Mouse (Mus musculus) kidney, embryonic 15.5 days (tissue): ENCODE results near the gene Hs3st6. TPM values are rescaled to one million over a fixed set of nuclear protein-coding genes. Genes with fewer than 3 reads are reported as not detected.
A peak's percentile ranks its signal among the peaks of the same experiment; 100 is the strongest.

Source experiments
- ATAC-seq: fragments of 200-750 bp; cut with Nextera tagmentation; replicated peaks from 2 replicates; pipeline ENCODE4 v1.8.0; 2017; ENCODE audit warnings: moderate TSS enrichment; ENCODE audit not compliant: low FRiP score
- H3K27ac ChIP-seq: fragments of 300-500 bp; sonication (generic); 2 replicates; pipeline ENCODE4 v1.5.1; 2015; ENCODE audit warnings: mild to moderate bottlenecking, inconsistent platforms
- H3K27me3 ChIP-seq: fragments of 300-500 bp; sonication (generic); 2 replicates; pipeline ENCODE4 v1.6.1; 2015; ENCODE audit warnings: inconsistent platforms
- H3K36me3 ChIP-seq: fragments of 300-500 bp; sonication (generic); 2 replicates; pipeline ENCODE4 v1.6.1; 2015; ENCODE audit warnings: inconsistent platforms
- H3K4me1 ChIP-seq: fragments of 300-500 bp; sonication (generic); 2 replicates; pipeline ENCODE4 v1.6.1; 2015; ENCODE audit warnings: inconsistent platforms
- H3K4me2 ChIP-seq: fragments of 300-500 bp; sonication (generic); 2 replicates; pipeline ENCODE4 v1.6.1; 2015; ENCODE audit warnings: moderate library complexity, mild to moderate bottlenecking, inconsistent platforms
- H3K4me3 ChIP-seq: fragments of 300-500 bp; sonication (generic); replicated peaks from 2 replicates; pipeline ENCODE4 v1.5.1; 2015; ENCODE audit warnings: mild to moderate bottlenecking, inconsistent platforms
- H3K9ac ChIP-seq: fragments of 300-500 bp; sonication (generic); 2 replicates; pipeline ENCODE4 v1.6.1; 2015; ENCODE audit warnings: mild to moderate bottlenecking, inconsistent platforms
- H3K9me3 ChIP-seq: fragments of 300-500 bp; sonication (generic); replicated peaks from 2 replicates; pipeline ENCODE4 v1.6.1; 2016; ENCODE audit warnings: inconsistent platforms
- WGBS: fragments of 180-500 bp; shearing (Covaris S2); methylation state at CpG from one replicate; pipeline ENCODE4 v1.1.7; 2015; ENCODE audit warnings: mixed read lengths; 5-methylcytosine and 5-hydroxymethylcytosine counted together
- polyA plus RNA-seq: library from polyadenylated mRNA; unstranded; fragments of >200 nt; fragmentation: Nextera tagmentation; extraction: Ambion mirVana; gene quantifications from 2 replicates; pipeline ENCODE4 v1.2.1, GENCODE M21; 2015

Gene Hs3st6
- polyA plus RNA-seq, 1 experiment from 2014 or later: 26.0 TPM

DNA sequence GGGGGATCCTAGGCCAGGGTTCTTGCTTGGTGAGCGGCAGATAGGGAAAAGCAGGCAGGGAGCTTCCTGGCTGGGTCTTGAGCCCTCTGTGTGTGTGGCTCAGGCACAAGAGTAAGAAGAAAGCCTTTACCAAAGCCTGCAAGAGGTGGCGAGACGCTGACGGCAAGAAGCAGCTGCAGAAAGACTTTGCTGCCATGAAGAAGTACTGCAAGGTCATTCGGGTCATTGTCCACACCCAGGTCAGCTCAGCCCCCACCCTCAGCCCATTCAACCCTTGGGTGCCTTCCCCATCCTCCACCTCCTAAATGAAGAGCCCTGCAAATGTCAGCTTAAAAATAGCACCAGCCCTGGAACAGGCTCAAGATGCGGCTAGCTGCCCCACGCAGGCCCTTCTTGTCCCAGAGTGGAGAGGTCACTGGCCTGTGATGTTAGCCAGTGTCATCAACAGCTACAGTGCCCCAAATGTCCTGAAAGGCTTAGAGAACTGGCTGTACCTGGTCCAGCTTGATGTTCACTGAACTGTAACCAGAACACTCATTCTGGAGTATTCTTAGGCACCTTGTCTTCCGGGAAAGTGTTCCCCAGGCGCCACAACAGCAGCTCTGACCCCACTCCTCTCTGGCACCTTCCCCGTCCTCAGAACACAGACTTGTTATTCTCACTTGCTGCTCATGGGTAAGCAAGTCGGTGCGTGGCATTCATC, 20.4 kb upstream of the Hs3st6 start:
- H3K27me3 ChIP-seq: no peaks in the 10 kb centered on the region
- H3K9me3 ChIP-seq: no peaks in the 10 kb centered on the region
- H3K9ac ChIP-seq: no peak overlapping the region
- H3K27ac ChIP-seq: no peak overlapping the region
- H3K4me1 ChIP-seq: peaks cover 13% of the 10 kb centered on the region
- WGBS: 77% methylated on average over 12 of the region's 12 CpGs
- ATAC-seq: no peak
- no peak overlapping the region for H3K4me3 ChIP-seq
- no peaks in the 10 kb centered on the region for H3K36me3 ChIP-seq
- no peak overlapping the region for H3K4me2 ChIP-seq

GRCm38 (mm10) chr17:24733434-24734050, 19.2 kb upstream of the Hs3st6 start:
- H3K4me3 ChIP-seq: no peak overlapping the region
- peaks cover 18% of the 10 kb centered on the region for H3K4me1 ChIP-seq
- 87% methylated on average over 21 of the region's 21 CpGs for WGBS
- H3K27me3 ChIP-seq: no peaks in the 10 kb centered on the region
- H3K9ac ChIP-seq: no peak overlapping the region
- no peak overlapping the region for H3K4me2 ChIP-seq
- no peak for ATAC-seq
- H3K9me3 ChIP-seq: no peaks in the 10 kb centered on the region
- no peak overlapping the region for H3K27ac ChIP-seq
- no peaks in the 10 kb centered on the region for H3K36me3 ChIP-seq

GRCm38 (mm10) chr17:24734513-24734912, 18.3 kb upstream of the Hs3st6 start:
- H3K36me3 ChIP-seq: peaks cover 2% of the 10 kb centered on the region; the same call in 1 of the 2 replicates
- no peak for ATAC-seq
- peaks cover 18% of the 10 kb centered on the region for H3K4me1 ChIP-seq
- H3K9ac ChIP-seq: no peak overlapping the region
- 87% methylated on average over 1 of the region's 1 CpGs for WGBS
- no peak overlapping the region for H3K4me3 ChIP-seq
- no peaks in the 10 kb centered on the region for H3K9me3 ChIP-seq
- H3K27ac ChIP-seq: no peak overlapping the region
- no peak overlapping the region for H3K4me2 ChIP-seq
- H3K27me3 ChIP-seq: no peaks in the 10 kb centered on the region

DNA sequence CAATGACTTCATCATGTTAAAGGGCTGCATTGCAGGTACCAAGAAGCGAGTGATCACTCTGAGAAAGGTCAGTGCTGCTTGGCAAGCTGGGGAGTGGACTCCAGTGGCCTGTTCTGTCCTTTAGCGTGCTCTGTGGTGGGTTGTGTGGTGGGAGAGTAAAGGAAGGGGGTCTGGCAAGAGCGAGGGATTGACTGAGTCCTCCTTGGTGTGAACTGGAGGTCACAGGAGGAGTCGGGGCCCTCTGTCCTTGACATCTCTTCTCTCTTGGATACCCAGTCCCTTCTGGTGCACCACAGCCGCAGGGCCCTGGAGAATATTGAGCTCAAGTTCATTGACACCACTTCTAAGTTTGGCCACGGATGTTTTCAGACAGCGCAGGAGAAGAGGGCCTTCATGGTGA, 17.3 kb upstream of the Hs3st6 start:
- Histone ChIP-seq H3K27ac (peak overlapping the region; percentile 71), H3K9me3 (no peaks in the 10 kb centered on the region), H3K4me1 (peaks cover 18% of the 10 kb centered on the region), H3K36me3 (peaks cover 10% of the 10 kb centered on the region), H3K4me2 (peak overlapping the region; percentile 87; the same call in 1 of the 2 replicates), H3K4me3 (no peak overlapping the region), H3K27me3 (no peaks in the 10 kb centered on the region), H3K9ac (no peak overlapping the region)
- ATAC-seq: no peak
- 87% methylated on average over 7 of the region's 7 CpGs for WGBS

DNA sequence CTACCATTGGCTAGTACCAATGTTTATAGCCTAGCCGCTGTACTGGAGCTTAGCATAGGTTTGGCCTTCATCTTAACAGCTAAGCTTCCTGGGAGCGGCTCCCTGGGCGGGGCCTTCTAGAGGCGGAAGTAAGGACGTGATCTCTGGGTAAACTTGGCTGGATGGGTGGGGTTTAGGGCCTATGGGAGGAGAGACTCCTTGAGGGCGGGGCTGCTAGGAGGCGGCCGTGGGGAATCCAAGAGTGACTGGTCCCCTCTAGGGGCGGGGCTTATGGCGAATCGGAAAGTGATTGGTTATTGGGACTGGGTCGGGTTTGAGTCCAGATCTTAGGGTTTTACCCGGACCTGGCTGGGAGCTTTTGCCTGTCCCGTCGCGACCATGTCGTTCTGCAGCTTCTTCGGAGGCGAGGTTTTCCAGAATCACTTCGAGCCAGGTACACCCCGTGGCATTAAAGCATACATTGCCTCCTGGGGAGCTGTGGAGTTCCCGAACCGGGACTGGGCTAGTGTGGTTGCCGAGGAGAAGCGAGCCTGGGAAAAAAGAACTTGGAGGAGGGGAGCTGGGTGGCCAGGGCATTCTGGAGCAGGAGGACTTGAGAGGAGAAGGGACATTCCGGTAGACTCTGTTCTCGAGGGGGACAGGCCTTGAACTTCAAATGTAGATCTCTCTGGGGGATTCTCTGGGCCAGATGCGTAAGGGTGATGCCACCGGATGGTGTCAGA, 16.3 kb upstream of the Hs3st6 start, which contains the start of gene Msrb1:
Gene Msrb1 (plus strand): TSS at position 313 of the 722 bp plus-strand sequence.
- H3K27ac ChIP-seq: peak within 1 kb of the TSS; percentile 81
- H3K27me3 ChIP-seq: no peaks in the 10 kb centered on the region
- H3K4me2 ChIP-seq: peak within 1 kb of the TSS; percentile 87
- 1% methylated on average over 29 of the region's 29 CpGs for WGBS
- peak within 1 kb of the TSS; percentile 68 for H3K4me3 ChIP-seq
- ATAC-seq: peak; percentile 96
- no peaks in the 10 kb centered on the region for H3K9me3 ChIP-seq
- peak within 1 kb of the TSS; percentile 66 for H3K9ac ChIP-seq
- H3K4me1 ChIP-seq: peaks cover 18% of the 10 kb centered on the region
- H3K36me3 ChIP-seq: peaks cover 18% of the 10 kb centered on the region

GRCm38 (mm10) chr17:24737135-24737810, 15.5 kb upstream of the Hs3st6 start:
- peaks cover 24% of the 10 kb centered on the region for H3K36me3 ChIP-seq
- peak overlapping the region; percentile 68 for H3K4me3 ChIP-seq
- peak overlapping the region; percentile 87 for H3K4me2 ChIP-seq
- H3K27me3 ChIP-seq: no peaks in the 10 kb centered on the region
- H3K27ac ChIP-seq: 0 out of 2 replicates have a peak overlapping the region, but pooled peaks have one; percentile 81
- WGBS: 24% methylated on average over 8 of the region's 8 CpGs
- no peak for ATAC-seq
- no peaks in the 10 kb centered on the region for H3K9me3 ChIP-seq
- peak overlapping the region; percentile 66 for H3K9ac ChIP-seq
- peaks cover 18% of the 10 kb centered on the region for H3K4me1 ChIP-seq

- Histone ChIP-seq H3K27me3 (no peaks in the 10 kb centered on the region), H3K9me3 (no peaks in the 10 kb centered on the region), H3K4me1 (peaks cover 18% of the 10 kb centered on the region), H3K9ac (no peak overlapping the region), H3K4me2 (no peak overlapping the region), H3K4me3 (no peak overlapping the region), H3K36me3 (peaks cover 31% of the 10 kb centered on the region), H3K27ac (no peak overlapping the region)
- WGBS: 76% methylated on average over 4 of the region's 4 CpGs
- no peak for ATAC-seq
Observed at GRCm38 (mm10) chr17:24738238-24738637, 14.6 kb upstream of the Hs3st6 start.

- H3K4me3 ChIP-seq: no peak overlapping the region
- no peaks in the 10 kb centered on the region for H3K27me3 ChIP-seq
- H3K27ac ChIP-seq: no peak overlapping the region
- peaks cover 18% of the 10 kb centered on the region for H3K4me1 ChIP-seq
- WGBS: 85% methylated on average over 8 of the region's 8 CpGs
- H3K4me2 ChIP-seq: no peak overlapping the region
- ATAC-seq: no peak
- no peak overlapping the region for H3K9ac ChIP-seq
- H3K36me3 ChIP-seq: peaks cover 31% of the 10 kb centered on the region
- no peaks in the 10 kb centered on the region for H3K9me3 ChIP-seq
Observed at GRCm38 (mm10) chr17:24739926-24740325, 12.9 kb upstream of the Hs3st6 start.

DNA sequence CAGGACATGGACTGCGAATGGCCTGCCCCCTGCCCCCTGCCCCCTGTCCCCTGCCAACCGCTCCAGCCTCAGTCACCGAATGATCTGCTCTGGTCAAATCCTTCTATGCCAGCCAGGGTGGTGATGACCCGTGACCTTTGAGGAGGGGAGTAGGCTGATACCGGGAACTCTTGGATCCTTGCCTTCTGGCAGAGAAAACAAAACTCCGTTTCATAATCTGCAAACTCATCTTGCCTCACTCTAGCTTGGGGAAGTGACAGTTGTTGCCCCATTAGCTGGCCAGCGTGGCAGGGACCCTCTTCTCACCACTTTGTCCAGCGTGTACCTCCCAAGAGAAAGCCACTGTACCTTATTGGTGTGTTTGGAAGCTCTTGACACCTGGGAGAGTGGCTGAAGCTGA, 10.5 kb upstream of the Hs3st6 start:
- no peak for ATAC-seq
- H3K4me2 ChIP-seq: no peak overlapping the region
- 65% methylated on average over 8 of the region's 8 CpGs for WGBS
- no peak overlapping the region for H3K4me3 ChIP-seq
- H3K9me3 ChIP-seq: no peaks in the 10 kb centered on the region
- no peak overlapping the region for H3K27ac ChIP-seq
- H3K36me3 ChIP-seq: peaks cover 31% of the 10 kb centered on the region
- no peak overlapping the region for H3K9ac ChIP-seq
- peaks cover 17% of the 10 kb centered on the region for H3K4me1 ChIP-seq
- no peaks in the 10 kb centered on the region for H3K27me3 ChIP-seq

DNA sequence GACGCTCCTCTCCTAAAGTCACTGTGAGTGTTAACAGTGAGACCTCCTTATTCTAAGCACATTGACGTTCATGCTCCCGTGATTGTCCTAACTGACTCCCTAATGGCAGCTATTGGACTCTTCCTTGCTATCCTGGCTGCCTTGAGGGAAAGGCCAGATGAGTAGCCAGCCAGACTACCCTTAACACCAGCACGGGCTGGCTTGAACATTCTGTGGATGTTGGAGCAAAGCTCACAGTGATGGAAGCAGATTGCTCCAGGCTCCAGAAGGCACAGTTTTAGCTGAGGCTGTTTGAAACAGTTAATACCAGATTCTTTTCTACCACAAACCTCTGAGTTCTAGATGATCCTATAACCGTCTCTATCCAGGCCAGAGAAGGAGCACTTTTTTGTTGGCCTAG, 8.9 kb upstream of the Hs3st6 start:
- 79% methylated on average over 5 of the region's 5 CpGs for WGBS
- H3K36me3 ChIP-seq: peaks cover 31% of the 10 kb centered on the region

GRCm38 (mm10) chr17:24744381-24744780, 8.4 kb upstream of the Hs3st6 start:
- Histone ChIP-seq H3K9me3 (no peaks in the 10 kb centered on the region), H3K4me3 (no peak overlapping the region), H3K36me3 (peaks cover 30% of the 10 kb centered on the region), H3K4me2 (no peak overlapping the region), H3K27me3 (no peaks in the 10 kb centered on the region), H3K4me1 (peaks cover 12% of the 10 kb centered on the region), H3K9ac (no peak overlapping the region), H3K27ac (no peak overlapping the region)
- ATAC-seq: no peak
- 70% methylated on average over 3 of the region's 3 CpGs for WGBS

More for the DNA sequence above, 8.9 kb upstream of the Hs3st6 start:
- H3K27ac ChIP-seq: no peak overlapping the region
- H3K9ac ChIP-seq: no peak overlapping the region
- H3K4me3 ChIP-seq: no peak overlapping the region
- no peak for ATAC-seq
- peaks cover 12% of the 10 kb centered on the region for H3K4me1 ChIP-seq
- H3K9me3 ChIP-seq: no peaks in the 10 kb centered on the region
- H3K27me3 ChIP-seq: no peaks in the 10 kb centered on the region
- H3K4me2 ChIP-seq: no peak overlapping the region
